Mouse (Mus musculus): ENCODE measurements around the gene Plekhj1. TPM values are rescaled to one million over a fixed set of nuclear protein-coding genes. Genes with fewer than 3 reads are reported as not detected.
A peak's percentile ranks its signal among the peaks of the same experiment; 100 is the strongest.

Plekhj1 gene
- total and polyA plus RNA-seq, 2 experiments from 2014 or later = 74.4 to 99.4 TPM

- peak overlapping the region; percentile 79 for H3K9ac ChIP-seq (replicated peaks; ENCODE audit: low read length)
- 27% methylated on average over 32 of the region's 34 CpGs for WGBS
- peak overlapping the region; percentile 79 for H3K27ac ChIP-seq
- TF ChIP-seq CTCF (IDR thresholded peaks at IDR 0.05; ENCODE audit: low read depth) = no peak
- H3K4me2 ChIP-seq (ENCODE audit: low read depth, low read length) = peak overlapping the region; percentile 81
- H3K4me1 ChIP-seq (ENCODE audit: insufficient read depth, low read length) = peaks cover 21% of the 10 kb centered on the region
- ATAC-seq (no peak), DNase-seq (ENCODE audit: low spot score) (no peak)
- peaks cover 31% of the 10 kb centered on the region for H3K36me3 ChIP-seq (ENCODE audit: insufficient read depth, low read length)
- H3K27me3 ChIP-seq (ENCODE audit: insufficient read depth, low read length) = peaks cover 5% of the 10 kb centered on the region; the same call in 1 of the 2 replicates
- no peaks in the 10 kb centered on the region for H3K9me3 ChIP-seq (ENCODE audit: low read length)
- peak overlapping the region; percentile 43 for H3K4me3 ChIP-seq (ENCODE audit: low read length)
Measured at GRCm38 (mm10) chr10:80806341-80807056, 8.1 kb upstream of the Plekhj1 start.

GRCm38 (mm10) chr10:80805925-80806324, 7.5 kb upstream of the Plekhj1 start:
- Histone ChIP-seq H3K9me3 (ENCODE audit: low read length) (no peaks in the 10 kb centered on the region), H3K27ac (no peak overlapping the region), H3K4me3 (ENCODE audit: low read length) (no peak overlapping the region), H3K27me3 (ENCODE audit: insufficient read depth, low read length) (peaks cover 5% of the 10 kb centered on the region; the same call in 1 of the 2 replicates), H3K9ac (replicated peaks; ENCODE audit: low read length) (peak overlapping the region; percentile 79; the same call in 1 of the 2 replicates), H3K4me2 (ENCODE audit: low read depth, low read length) (no peak overlapping the region), H3K4me1 (ENCODE audit: insufficient read depth, low read length) (peaks cover 21% of the 10 kb centered on the region), H3K36me3 (ENCODE audit: insufficient read depth, low read length) (peaks cover 36% of the 10 kb centered on the region)
- DNase-seq (ENCODE audit: low spot score) (peak; percentile 76), ATAC-seq (peak; percentile 34)
- 12% methylated on average over 3 of the region's 3 CpGs for WGBS
- peak; percentile 84 for TF ChIP-seq CTCF (IDR thresholded peaks at IDR 0.05; ENCODE audit: low read depth)

- WGBS = 68% methylated on average over 5 of the region's 5 CpGs
- Histone ChIP-seq H3K4me1 (ENCODE audit: insufficient read depth, low read length) (peaks cover 21% of the 10 kb centered on the region), H3K36me3 (ENCODE audit: insufficient read depth, low read length) (peaks cover 36% of the 10 kb centered on the region), H3K4me2 (ENCODE audit: low read depth, low read length) (no peak overlapping the region), H3K4me3 (ENCODE audit: low read length) (no peak overlapping the region), H3K27ac (no peak overlapping the region), H3K27me3 (ENCODE audit: insufficient read depth, low read length) (peaks cover 5% of the 10 kb centered on the region; the same call in 1 of the 2 replicates), H3K9ac (replicated peaks; ENCODE audit: low read length) (no peak overlapping the region), H3K9me3 (ENCODE audit: low read length) (no peaks in the 10 kb centered on the region)
- no peak for ATAC-seq
- no peak for TF ChIP-seq CTCF (IDR thresholded peaks at IDR 0.05; ENCODE audit: low read depth)
- no peak for DNase-seq (ENCODE audit: low spot score)
Measured at GRCm38 (mm10) chr10:80805322-80805721, 6.9 kb upstream of the Plekhj1 start.

GRCm38 (mm10) chr10:80804916-80805315, 6.5 kb upstream of the Plekhj1 start, which contains the start of gene Amh:
Gene Amh, plus strand, starts transcription at chr10:80805243.
- Histone ChIP-seq H3K4me1 (ENCODE audit: insufficient read depth, low read length) (peaks cover 18% of the 10 kb centered on the region), H3K9me3 (ENCODE audit: low read length) (no peaks in the 10 kb centered on the region), H3K9ac (replicated peaks; ENCODE audit: low read length) (peak within 1 kb of the TSS; percentile 79; the same call in 1 of the 2 replicates), H3K4me3 (ENCODE audit: low read length) (no peak within 1 kb of the TSS), H3K36me3 (ENCODE audit: insufficient read depth, low read length) (peaks cover 36% of the 10 kb centered on the region), H3K27me3 (ENCODE audit: insufficient read depth, low read length) (peaks cover under 1% of the 10 kb centered on the region; the same call in 1 of the 2 replicates), H3K4me2 (ENCODE audit: low read depth, low read length) (no peak within 1 kb of the TSS), H3K27ac (no peak within 1 kb of the TSS)
- ATAC-seq (no peak), DNase-seq (ENCODE audit: low spot score) (no peak)
- 64% methylated on average over 6 of the region's 6 CpGs for WGBS
- TF ChIP-seq CTCF (IDR thresholded peaks at IDR 0.05; ENCODE audit: low read depth) = no peak

GRCm38 (mm10) chr10:80804340-80804739, 5.9 kb upstream of the Plekhj1 start:
- TF ChIP-seq CTCF (IDR thresholded peaks at IDR 0.05; ENCODE audit: low read depth) = no peak
- Histone ChIP-seq H3K9me3 (ENCODE audit: low read length) (no peaks in the 10 kb centered on the region), H3K27ac (no peak overlapping the region), H3K36me3 (ENCODE audit: insufficient read depth, low read length) (peaks cover 36% of the 10 kb centered on the region), H3K4me2 (ENCODE audit: low read depth, low read length) (no peak overlapping the region), H3K27me3 (ENCODE audit: insufficient read depth, low read length) (no peaks in the 10 kb centered on the region), H3K9ac (replicated peaks; ENCODE audit: low read length) (no peak overlapping the region), H3K4me1 (ENCODE audit: insufficient read depth, low read length) (peaks cover 22% of the 10 kb centered on the region), H3K4me3 (ENCODE audit: low read length) (no peak overlapping the region)
- no peak for DNase-seq (ENCODE audit: low spot score)
- ATAC-seq = no peak
- WGBS = 91% methylated on average over 2 of the region's 2 CpGs

GRCm38 (mm10) chr10:80802996-80803395, 4.6 kb upstream of the Plekhj1 start:
- no peak overlapping the region for H3K4me2 ChIP-seq (ENCODE audit: low read depth, low read length)
- H3K4me3 ChIP-seq (ENCODE audit: low read length) = no peak overlapping the region
- no peak overlapping the region for H3K9ac ChIP-seq (replicated peaks; ENCODE audit: low read length)
- H3K9me3 ChIP-seq (ENCODE audit: low read length) = no peaks in the 10 kb centered on the region
- H3K36me3 ChIP-seq (ENCODE audit: insufficient read depth, low read length) = peaks cover 36% of the 10 kb centered on the region
- H3K27ac ChIP-seq = no peak overlapping the region
- WGBS = 77% methylated on average over 3 of the region's 3 CpGs
- DNase-seq (ENCODE audit: low spot score) = no peak
- ATAC-seq = no peak
- no peaks in the 10 kb centered on the region for H3K27me3 ChIP-seq (ENCODE audit: insufficient read depth, low read length)
- no peak for TF ChIP-seq CTCF (IDR thresholded peaks at IDR 0.05; ENCODE audit: low read depth)
- peaks cover 13% of the 10 kb centered on the region for H3K4me1 ChIP-seq (ENCODE audit: insufficient read depth, low read length)
